Mouse (Mus musculus): ENCODE measurements around the gene Chst10. TPM values are rescaled to one million over a fixed set of nuclear protein-coding genes. Genes with fewer than 3 reads are reported as not detected.

The Chst10 gene
- total and polyA plus RNA-seq, 3 experiments = 0.31 to 0.43 TPM; not detected in 1

DNA sequence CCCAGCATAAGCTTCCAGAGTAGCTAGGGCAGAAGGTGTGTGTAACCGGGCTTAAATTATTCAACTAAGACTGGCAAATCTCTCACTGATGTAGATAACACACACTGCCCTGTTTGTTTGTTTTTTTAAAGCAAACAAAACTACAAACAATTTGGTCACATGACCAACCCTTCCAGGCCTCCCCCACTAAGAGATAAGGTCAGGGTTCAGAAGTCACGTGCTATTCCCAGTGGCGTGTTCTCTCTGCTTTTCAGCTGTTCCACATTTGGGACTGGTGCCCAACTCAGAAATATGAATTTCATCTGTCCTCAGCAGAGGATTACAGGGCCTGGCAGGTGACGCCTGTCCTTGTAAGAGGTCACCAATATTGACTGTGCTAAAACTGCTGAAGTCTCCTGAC, 15.2 kb downstream of the Chst10 start:
- no peak for TF ChIP-seq ZNF384 (IDR thresholded peaks at IDR 0.05; ENCODE audit: low read depth, low read length)
- TF ChIP-seq BHLHE40 (IDR thresholded peaks at IDR 0.05; ENCODE audit: borderline replicate concordance, low read depth, low read length) = peak; percentile 72
- peak in 1 of 2 experiments; percentile 64; a peak in 2 of 4 replicates for TF ChIP-seq USF2 (IDR thresholded peaks at IDR 0.05; ENCODE audit: borderline replicate concordance in 1 of 2, insufficient read depth in 1 of 2, low read depth in 1 of 2, low read length in 2 of 2)
- TF ChIP-seq MEF2A (IDR thresholded peaks at IDR 0.05; ENCODE audit: extremely low read depth, insufficient replicate concordance, low read depth, low read length, poor library complexity, severe bottlenecking) = no peak
- peak; percentile 90 for TF ChIP-seq USF1 (IDR thresholded peaks at IDR 0.05; ENCODE audit: low read depth, low read length)
- no peak for TF ChIP-seq SIN3A (IDR thresholded peaks at IDR 0.05; ENCODE audit: low read length)
- TF ChIP-seq ETS1 (IDR thresholded peaks at IDR 0.05; ENCODE audit: low read depth, low read length) = peak; percentile 83
- TF ChIP-seq TCF12 (IDR thresholded peaks at IDR 0.05; ENCODE audit: low read depth, low read length) = no peak; the same call in 1 of the 2 replicates
- 0 out of 2 replicates have a peak, but pooled peaks have one; percentile 40 for TF ChIP-seq MAX (IDR thresholded peaks at IDR 0.05; ENCODE audit: low read length)
- Histone ChIP-seq H3K4me1 (ENCODE audit: control insufficient read depth in 1 of 2, insufficient read depth in 2 of 2, low read length in 2 of 2) (peaks cover 32 to 38% of the 10 kb centered on the region in 2 experiments), H3K27ac (ENCODE audit: control insufficient read depth, low read depth, low read length) (peak overlapping the region; percentile 69), H3K27me3 (ENCODE audit: control insufficient read depth in 1 of 2, insufficient read depth in 2 of 2, low read length in 2 of 2) (no peaks in the 10 kb centered on the region), H3K79me2 (ENCODE audit: control insufficient read depth, insufficient read depth, low read length, poor library complexity) (no peaks in the 10 kb centered on the region), H3K36me3 (ENCODE audit: control insufficient read depth in 1 of 2, insufficient read depth in 2 of 2, low read length in 2 of 2) (peaks cover 0 to 31% of the 10 kb centered on the region in 2 experiments; a peak in 2 of 4 replicates), H3K9me3 (replicated peaks; ENCODE audit: insufficient read depth, low read length) (no peaks in the 10 kb centered on the region), H3K4me3 (ENCODE audit: control insufficient read depth in 1 of 2, insufficient read depth in 1 of 2, low read depth in 2 of 2, low read length in 2 of 2) (no peak overlapping the region), H3K9ac (ENCODE audit: control insufficient read depth, low read depth, low read length, poor library complexity, severe bottlenecking) (no peak overlapping the region)
- no peak for DNase-seq (ENCODE audit: low read depth, low spot score)

DNA sequence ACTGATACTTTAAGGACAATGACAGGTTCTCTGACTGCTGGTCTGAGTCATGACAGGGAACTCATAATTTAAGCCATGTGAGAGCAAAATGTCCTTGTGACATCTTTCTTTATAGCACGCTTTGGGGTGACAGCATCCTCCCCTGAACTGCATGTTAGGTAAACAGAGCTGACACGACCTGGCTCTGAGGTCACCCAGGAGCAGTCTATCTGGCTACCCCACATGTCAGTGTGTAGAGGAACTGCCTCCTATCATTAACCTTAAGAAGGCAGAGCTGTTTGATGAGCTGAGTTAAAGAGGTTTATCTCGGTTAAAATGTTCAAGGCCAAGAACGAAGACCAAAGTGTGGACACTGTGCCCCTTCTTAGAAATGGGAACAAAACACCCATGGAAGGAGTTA, 16.6 kb downstream of the Chst10 start:
- Histone ChIP-seq H3K4me1 (ENCODE audit: control insufficient read depth in 1 of 2, insufficient read depth in 2 of 2, low read length in 2 of 2) (peaks cover 29 to 33% of the 10 kb centered on the region in 2 experiments), H3K79me2 (ENCODE audit: control insufficient read depth, insufficient read depth, low read length, poor library complexity) (no peaks in the 10 kb centered on the region), H3K36me3 (ENCODE audit: control insufficient read depth in 1 of 2, insufficient read depth in 2 of 2, low read length in 2 of 2) (peaks cover 0 to 27% of the 10 kb centered on the region in 2 experiments; a peak in 2 of 4 replicates), H3K4me3 (ENCODE audit: control insufficient read depth in 1 of 2, insufficient read depth in 1 of 2, low read depth in 2 of 2, low read length in 2 of 2) (no peak overlapping the region), H3K27me3 (ENCODE audit: control insufficient read depth in 1 of 2, insufficient read depth in 2 of 2, low read length in 2 of 2) (no peaks in the 10 kb centered on the region), H3K9ac (ENCODE audit: control insufficient read depth, low read depth, low read length, poor library complexity, severe bottlenecking) (no peak overlapping the region), H3K27ac (ENCODE audit: control insufficient read depth, low read depth, low read length) (peak overlapping the region; percentile 77), H3K9me3 (replicated peaks; ENCODE audit: insufficient read depth, low read length) (no peaks in the 10 kb centered on the region)
- DNase-seq (ENCODE audit: low read depth, low spot score) = peak; percentile 83
- TF ChIP-seq MXI1 (IDR thresholded peaks at IDR 0.05; ENCODE audit: low read depth, low read length) (peak; percentile 73), RCOR1 (IDR thresholded peaks at IDR 0.05; ENCODE audit: low read depth, low read length) (peak; percentile 41; the same call in 1 of the 2 replicates), UBTF (IDR thresholded peaks at IDR 0.05; ENCODE audit: borderline replicate concordance, insufficient read depth, low read depth, low read length) (no peak), CHD1 (IDR thresholded peaks at IDR 0.05; ENCODE audit: low read depth, low read length) (0 out of 2 replicates have a peak, but pooled peaks have one; percentile 14), ETS1 (IDR thresholded peaks at IDR 0.05; ENCODE audit: low read depth, low read length) (peak; percentile 85), ZNF384 (IDR thresholded peaks at IDR 0.05; ENCODE audit: low read depth, low read length) (peak; percentile 88), JUND (IDR thresholded peaks at IDR 0.05; ENCODE audit: low read depth, low read length) (0 out of 2 replicates have a peak, but pooled peaks have one; percentile 67), TBP (IDR thresholded peaks at IDR 0.05; ENCODE audit: low read depth, low read length) (peak; percentile 37; the same call in 1 of the 2 replicates), SIN3A (IDR thresholded peaks at IDR 0.05; ENCODE audit: low read length) (peak; percentile 82), TCF12 (IDR thresholded peaks at IDR 0.05; ENCODE audit: low read depth, low read length) (peak; percentile 96), USF2 (IDR thresholded peaks at IDR 0.05; ENCODE audit: borderline replicate concordance in 1 of 2, insufficient read depth in 1 of 2, low read depth in 1 of 2, low read length in 2 of 2) (no peak), GATA1 (IDR thresholded peaks at IDR 0.05; ENCODE audit: low read depth, low read length) (peak; percentile 91), POLR2AphosphoS2 (IDR thresholded peaks at IDR 0.05; ENCODE audit: low read length) (no peak), POLR2AphosphoS5 (IDR thresholded peaks at IDR 0.05; ENCODE audit: borderline replicate concordance, low read depth, low read length) (no peak), ZC3H11A (IDR thresholded peaks at IDR 0.05; ENCODE audit: low read depth, low read length) (no peak), EP300 (IDR thresholded peaks at IDR 0.05; ENCODE audit: low read depth in 1 of 2, low read length in 2 of 2) (peak; percentile 95 to 96), TAL1 (IDR thresholded peaks at IDR 0.05; ENCODE audit: low read length) (peak; percentile 82), POLR2A (IDR thresholded peaks at IDR 0.05; ENCODE audit: control insufficient read depth in 1 of 2, insufficient read depth in 1 of 2, low read depth in 1 of 2, low read length in 2 of 2, poor library complexity in 1 of 2) (no peak), MEF2A (IDR thresholded peaks at IDR 0.05; ENCODE audit: extremely low read depth, insufficient replicate concordance, low read depth, low read length, poor library complexity, severe bottlenecking) (no peak), ZMIZ1 (IDR thresholded peaks at IDR 0.05; ENCODE audit: low read depth, low read length) (no peak; the same call in 1 of the 2 replicates), MYC (IDR thresholded peaks at IDR 0.05; ENCODE audit: low read depth, low read length) (peak; percentile 56; the same call in 1 of the 2 replicates), HCFC1 (IDR thresholded peaks at IDR 0.05; ENCODE audit: low read depth, low read length) (no peak), MAZ (IDR thresholded peaks at IDR 0.05; ENCODE audit: low read depth, low read length) (0 out of 2 replicates have a peak, but pooled peaks have one; percentile 23), NRF1 (IDR thresholded peaks at IDR 0.05; ENCODE audit: insufficient read depth, low read depth, low read length, poor library complexity, severe bottlenecking) (no peak), BHLHE40 (IDR thresholded peaks at IDR 0.05; ENCODE audit: borderline replicate concordance, low read depth, low read length) (peak; percentile 35; the same call in 1 of the 2 replicates), MAX (IDR thresholded peaks at IDR 0.05; ENCODE audit: low read length) (peak; percentile 80)
